Mouse (Mus musculus) liver, postnatal 0 days (tissue): ENCODE results near the gene Cops9.

Experiments
- CTCF ChIP-seq: sonication (generic); IDR thresholded peaks from 2 replicates; pipeline ENCODE4 v1.5.1; 2016; ENCODE audit warnings: antibody characterized with exemption, low read depth
- EP300 ChIP-seq: IDR thresholded peaks from 2 replicates; pipeline ENCODE4 v1.6.1; 2016; ENCODE audit warnings: antibody characterized with exemption, low read depth, mild to moderate bottlenecking

GRCm38 (mm10) chr1:92667106-92667505 lies 25.3 kb upstream of the Cops9 start:
- no peak for TF ChIP-seq EP300
- no peak for TF ChIP-seq CTCF
